28 mouse cellular contexts compared by ENCODE assay signal in genomic region chr13:51355507-51355906, GRCm38 (mm10). TPM values are rescaled to one million over a fixed set of nuclear protein-coding genes. Genes with fewer than 3 reads are reported as not detected.
DNase-seq lines count a peak whose midpoint lies in the region; ATAC-seq lines count a peak whose summit lies in the region.
"Had no signal": no experiment of that assay in that cellular context is flagged by ENCODE, and none has a peak within 500 bp of the region (broad histone marks: within the 10 kb centered on the region; RNA-seq: fewer than 3 reads in every experiment).

No protein-coding gene starts in this region.

- H3K27me3 ChIP-seq in neural tube, embryonic 11.5 days (ENCODE audit: control insufficient read depth, insufficient read depth, low read length): no peaks in the 10 kb centered on the region
- no peaks in the 10 kb centered on the region for H3K27me3 ChIP-seq in embryonic facial prominence, embryonic 11.5 days (ENCODE audit: control insufficient read depth, insufficient read depth, low read length)
- H3K27me3 ChIP-seq: forebrain, embryonic 15.5 days; hindbrain, embryonic 15.5 days; intestine, embryonic 15.5 days; limb, embryonic 15.5 days; liver, embryonic 15.5 days; Patski had no signal

- WGBS in neural tube, embryonic 11.5 days: 50% methylated on average over 2 of the region's 2 CpGs
- WGBS in embryonic facial prominence, embryonic 11.5 days: 25% methylated on average over 2 of the region's 2 CpGs

- ATAC-seq in neural tube, embryonic 11.5 days (ENCODE audit: insufficient read depth, low FRiP score, low TSS enrichment): no peak
- ATAC-seq in embryonic facial prominence, embryonic 11.5 days (replicated peaks; ENCODE audit: insufficient number of reproducible peaks, low FRiP score, low TSS enrichment, low read depth): no peak
- ATAC-seq: forebrain, embryonic 15.5 days; intestine, embryonic 15.5 days; Patski had no signal

- no peak overlapping the region for H3K4me3 ChIP-seq in neural tube, embryonic 11.5 days (ENCODE audit: low read depth, low read length)
- H3K4me3 ChIP-seq in embryonic facial prominence, embryonic 11.5 days (ENCODE audit: low read depth, low read length): no peak overlapping the region
- H3K4me3 ChIP-seq: forebrain, embryonic 15.5 days; heart, adult 2 months; heart, embryonic 13.5 days; hindbrain, embryonic 15.5 days; intestine, embryonic 15.5 days; layer of hippocampus, adult 2 months; limb, embryonic 15.5 days; liver, embryonic 15.5 days; midbrain, embryonic 10.5 days had no signal

- intact Hi-C loops in heart, postnatal 25 days (cut with DNase I): no loop called here

- H3K36me3 ChIP-seq in neural tube, embryonic 11.5 days (ENCODE audit: control insufficient read depth, insufficient read depth, low read length): no peaks in the 10 kb centered on the region
- H3K36me3 ChIP-seq in embryonic facial prominence, embryonic 11.5 days (replicated peaks; ENCODE audit: control insufficient read depth, insufficient read depth, low read depth, low read length): no peaks in the 10 kb centered on the region
- H3K36me3 ChIP-seq: forebrain, embryonic 15.5 days; heart, embryonic 13.5 days; hindbrain, embryonic 15.5 days; intestine, embryonic 15.5 days; limb, embryonic 15.5 days; liver, embryonic 15.5 days; midbrain, embryonic 10.5 days had no signal

- no peaks in the 10 kb centered on the region for H3K9me3 ChIP-seq in neural tube, embryonic 11.5 days (ENCODE audit: control insufficient read depth, low read length)
- no peaks in the 10 kb centered on the region for H3K9me3 ChIP-seq in embryonic facial prominence, embryonic 11.5 days (replicated peaks; ENCODE audit: control insufficient read depth, low read length)
- H3K9me3 ChIP-seq: forebrain, embryonic 15.5 days; heart, embryonic 13.5 days; hindbrain, embryonic 15.5 days; intestine, embryonic 15.5 days; limb, embryonic 15.5 days; liver, embryonic 15.5 days; midbrain, embryonic 10.5 days had no signal

- peak; percentile 14 for DNase-seq in neural tube, embryonic 11.5 days (ENCODE audit: low spot score)
- DNase-seq in neural tube, embryonic 10.5 days (ENCODE audit: extremely low spot score, low spot score): no peak
- DNase-seq in embryonic facial prominence, embryonic 11.5 days (ENCODE audit: low spot score): peak; percentile 83
- peak; percentile 44 for DNase-seq in hindlimb bud, embryonic 11.5 days (ENCODE audit: extremely low spot score, low read depth, low spot score)
- peak; percentile 36 for DNase-seq in mesoderm, embryonic 11.5 days (ENCODE audit: low read depth, low spot score)
- no peak for DNase-seq in heart, postnatal 25 days (ENCODE audit: low spot score)
- DNase-seq in lung, postnatal 14 days: no peak
- DNase-seq in kidney, postnatal 25 days: no peak
- DNase-seq: cerebellum, adult 2 months; cerebellum, postnatal 25 days; gastrocnemius, postnatal 36 days; heart, adult 2 months; heart, postnatal 14 days; kidney, adult 8-10 months; kidney, postnatal 10 days; right cerebral cortex, postnatal 25 days; spleen, adult 18-20 months; thymus, postnatal 36 days had no signal

- H3K4me1 ChIP-seq in neural tube, embryonic 11.5 days (ENCODE audit: control insufficient read depth, insufficient read depth, low read length): no peaks in the 10 kb centered on the region
- H3K4me1 ChIP-seq in embryonic facial prominence, embryonic 11.5 days (ENCODE audit: control insufficient read depth, insufficient read depth, low read length): peaks cover 5% of the 10 kb centered on the region; the same call in 1 of the 2 replicates
- H3K4me1 ChIP-seq: forebrain, embryonic 15.5 days; heart, embryonic 13.5 days; hindbrain, embryonic 15.5 days; intestine, embryonic 15.5 days; liver, embryonic 15.5 days; midbrain, embryonic 10.5 days had no signal

- no peak overlapping the region for H3K4me2 ChIP-seq in neural tube, embryonic 11.5 days (ENCODE audit: low read depth)
- H3K4me2 ChIP-seq in embryonic facial prominence, embryonic 11.5 days (ENCODE audit: low read depth, low read length): no peak overlapping the region
- H3K4me2 ChIP-seq: forebrain, embryonic 15.5 days; heart, embryonic 13.5 days; hindbrain, embryonic 15.5 days; intestine, embryonic 15.5 days; limb, embryonic 15.5 days; liver, embryonic 15.5 days had no signal

- H3K9ac ChIP-seq in neural tube, embryonic 11.5 days (ENCODE audit: low read length): no peak overlapping the region
- no peak overlapping the region for H3K9ac ChIP-seq in embryonic facial prominence, embryonic 11.5 days (replicated peaks; ENCODE audit: low read length)
- H3K9ac ChIP-seq: forebrain, embryonic 15.5 days; heart, embryonic 13.5 days; hindbrain, embryonic 15.5 days; intestine, embryonic 15.5 days; limb, embryonic 15.5 days; liver, embryonic 15.5 days had no signal

- H3K27ac ChIP-seq in neural tube, embryonic 11.5 days (ENCODE audit: low read depth, low read length): no peak overlapping the region
- H3K27ac ChIP-seq in embryonic facial prominence, embryonic 11.5 days (replicated peaks; ENCODE audit: low read depth, low read length): peak overlapping the region; percentile 66; the same call in 1 of the 2 replicates
- H3K27ac ChIP-seq: forebrain, embryonic 15.5 days; heart, adult 2 months; heart, embryonic 13.5 days; hindbrain, embryonic 15.5 days; intestine, embryonic 15.5 days; layer of hippocampus, adult 2 months; limb, embryonic 15.5 days; liver, embryonic 15.5 days; macrophage; midbrain, embryonic 10.5 days had no signal

RNA-seq across cellular contexts. Expression of gene S1pr3, which starts 52.9 kb away (rescaled TPM):
- polyA plus RNA-seq in neural tube, embryonic 11.5 days (2014; fragmentation: Nextera tagmentation; extraction: Ambion mirVana): 52.2 and 55.8 TPM in 2 replicates
- 96.6 and 102 TPM in 2 replicates for polyA plus RNA-seq in embryonic facial prominence, embryonic 11.5 days (2014; fragmentation: Nextera tagmentation; extraction: Ambion mirVana)
- 10 to 100 TPM; 14.1 to 14.4 TPM for total RNA-seq in heart, postnatal 25 days (2021)
- polyA plus RNA-seq: macrophage had no signal

Comparison
In these comparisons a context has a peak if more than half of its experiments do, and no peak if none do; other contexts are left out.
1. DNase-seq: peak in neural tube, embryonic 11.5 days (single experiment), embryonic facial prominence, embryonic 11.5 days (single experiment), hindlimb bud, embryonic 11.5 days (single experiment) and mesoderm, embryonic 11.5 days (single experiment); none in neural tube, embryonic 10.5 days (single experiment), heart, postnatal 25 days (single experiment), lung, postnatal 14 days (single experiment) and kidney, postnatal 25 days (0 of 2).